ENCODE assay signal across 8 mouse cellular contexts in the genomic region with DNA sequence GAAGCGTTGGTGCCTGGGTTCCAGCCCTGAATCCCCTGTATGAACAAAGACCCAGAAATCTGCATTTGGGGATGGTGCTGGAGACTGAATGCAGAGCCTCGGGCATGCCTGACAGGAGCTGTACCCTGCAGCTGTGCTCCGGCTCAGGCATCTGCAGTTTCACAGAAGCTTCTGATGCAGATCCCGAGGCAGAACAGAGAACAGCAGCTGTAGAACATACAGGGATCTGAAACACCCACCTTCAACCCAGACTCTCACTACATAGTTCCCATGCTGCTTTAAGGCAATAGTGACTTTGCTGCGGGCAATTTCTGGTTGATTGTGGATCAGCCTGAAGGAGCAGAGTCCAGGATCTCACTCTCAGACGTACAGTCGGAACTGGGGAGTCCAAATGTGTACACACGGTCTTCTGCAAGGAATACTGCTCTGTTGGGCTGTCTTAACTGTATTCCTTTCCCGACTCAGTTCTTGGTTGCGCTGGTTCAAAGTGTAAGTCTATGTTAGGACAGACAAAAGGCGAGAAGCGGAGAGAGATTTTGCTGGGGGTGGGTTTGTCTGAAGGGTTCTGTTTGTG. TPM values are rescaled to one million over a fixed set of nuclear protein-coding genes. Genes with fewer than 3 reads are reported as not detected.
DNase-seq lines count a peak whose midpoint lies in the region; ATAC-seq and TF ChIP-seq lines count a peak whose summit lies in the region.

No protein-coding gene starts in this region.

- intact Hi-C loops in left cerebral cortex, postnatal 4 days (cut with DNase I) = loop anchor here (10.0 kb wide), 1 partner anchor 78 kb away; no protein-coding TSS in a partner anchor

- DNase-seq in lung, postnatal 4 days = no peak
- no peak for DNase-seq in limb, embryonic 14.5 days (ENCODE audit: low spot score)
- DNase-seq in right cerebral cortex, postnatal 4 days = peak; percentile 18
- DNase-seq in adrenal gland, postnatal 14 days = no peak
- DNase-seq in left cerebral cortex, postnatal 4 days = no peak

- H3K4me1 ChIP-seq in lung, embryonic 15.5 days = peaks cover 30% of the 10 kb centered on the region
- H3K4me1 ChIP-seq in forebrain, embryonic 16.5 days (replicated peaks; ENCODE audit: control insufficient read depth, insufficient read depth, low read length) = peaks cover 18% of the 10 kb centered on the region
- peaks cover 29% of the 10 kb centered on the region for H3K4me1 ChIP-seq in limb, embryonic 14.5 days (ENCODE audit: control insufficient read depth, insufficient read depth, low read length)

- peak overlapping the region; percentile 94 for H3K27ac ChIP-seq in lung, embryonic 15.5 days
- 0 out of 2 replicates have a peak overlapping the region, but pooled peaks have one; percentile 8 for H3K27ac ChIP-seq in forebrain, embryonic 16.5 days (ENCODE audit: low read length)
- peak overlapping the region; percentile 78 for H3K27ac ChIP-seq in limb, embryonic 14.5 days (replicated peaks; ENCODE audit: low read depth, low read length)

- 45% methylated on average over 12 of the region's 12 CpGs for WGBS in lung, embryonic 15.5 days
- 48% methylated on average over 12 of the region's 12 CpGs for WGBS in forebrain, embryonic 16.5 days
- 25% methylated on average over 12 of the region's 12 CpGs for WGBS in limb, embryonic 14.5 days

- H3K9ac ChIP-seq in lung, embryonic 15.5 days = no peak overlapping the region
- H3K9ac ChIP-seq in forebrain, embryonic 16.5 days (replicated peaks; ENCODE audit: low read depth, low read length) = no peak overlapping the region; the same call in 1 of the 2 replicates
- H3K9ac ChIP-seq in limb, embryonic 14.5 days (ENCODE audit: low read depth, low read length, severe bottlenecking) = peak overlapping the region; percentile 53

- no peak for TF ChIP-seq POLR2A in limb, embryonic 14.5 days (IDR thresholded peaks at IDR 0.05; ENCODE audit: borderline replicate concordance, extremely low read depth, insufficient read depth, insufficient read length)

- peak overlapping the region; percentile 50 for H3K4me2 ChIP-seq in lung, embryonic 15.5 days
- peak overlapping the region; percentile 85 for H3K4me2 ChIP-seq in forebrain, embryonic 16.5 days (ENCODE audit: low read length)
- peak overlapping the region; percentile 73 for H3K4me2 ChIP-seq in limb, embryonic 14.5 days (replicated peaks; ENCODE audit: low read depth, low read length, severe bottlenecking)

- no peak for ATAC-seq in lung, embryonic 15.5 days (ENCODE audit: borderline replicate concordance, extremely low read depth, low FRiP score, low TSS enrichment)
- ATAC-seq in forebrain, embryonic 16.5 days = 0 out of 2 replicates have a peak, but pooled peaks have one; percentile 5
- ATAC-seq in limb, embryonic 14.5 days (ENCODE audit: low FRiP score, low read depth) = no peak
- ATAC-seq in erythroblast, adult 5-6 weeks (replicated peaks; ENCODE audit: low FRiP score, poor library complexity, severe bottlenecking) = no peak

- H3K36me3 ChIP-seq in lung, embryonic 15.5 days = no peaks in the 10 kb centered on the region
- H3K36me3 ChIP-seq in forebrain, embryonic 16.5 days (ENCODE audit: control insufficient read depth, insufficient read depth) = no peaks in the 10 kb centered on the region
- no peaks in the 10 kb centered on the region for H3K36me3 ChIP-seq in limb, embryonic 14.5 days (ENCODE audit: control insufficient read depth, insufficient read depth, low read length)

- peak overlapping the region; percentile 27; the same call in 1 of the 2 replicates for H3K4me3 ChIP-seq in lung, embryonic 15.5 days
- H3K4me3 ChIP-seq in forebrain, embryonic 16.5 days (replicated peaks; ENCODE audit: low read length) = peak overlapping the region; percentile 49; the same call in 1 of the 2 replicates
- H3K4me3 ChIP-seq in limb, embryonic 14.5 days (replicated peaks; ENCODE audit: low read length) = peak overlapping the region; percentile 38

- H3K9me3 ChIP-seq in lung, embryonic 15.5 days = no peaks in the 10 kb centered on the region
- H3K9me3 ChIP-seq in forebrain, embryonic 16.5 days (ENCODE audit: control insufficient read depth, low read length) = no peaks in the 10 kb centered on the region
- H3K9me3 ChIP-seq in limb, embryonic 14.5 days (ENCODE audit: control insufficient read depth, low read length) = no peaks in the 10 kb centered on the region

- H3K27me3 ChIP-seq in lung, embryonic 15.5 days = peaks cover 18% of the 10 kb centered on the region; the same call in 1 of the 2 replicates
- H3K27me3 ChIP-seq in forebrain, embryonic 16.5 days (replicated peaks; ENCODE audit: control insufficient read depth, insufficient read depth, low read length) = no peaks in the 10 kb centered on the region
- no peaks in the 10 kb centered on the region for H3K27me3 ChIP-seq in limb, embryonic 14.5 days (ENCODE audit: control insufficient read depth, insufficient read depth, low read length)

RNA-seq across cellular contexts. Expression of gene Gm5148, which starts 1.7 kb away (rescaled TPM):
- 4.7 and 5.8 TPM in 2 replicates for polyA plus RNA-seq in lung, embryonic 15.5 days (2015; fragmentation: Nextera tagmentation; extraction: Ambion mirVana)
- polyA plus RNA-seq in forebrain, embryonic 16.5 days (2015; fragmentation: Nextera tagmentation; extraction: Ambion mirVana) = 5.1 and 6.1 TPM in 2 replicates
- 6.3 and 9.1 TPM in 2 replicates for polyA plus RNA-seq in limb, embryonic 14.5 days (2012; rRNA removed)
- 7.4 and 8.1 TPM in 2 replicates for polyA plus RNA-seq in limb, embryonic 14.5 days (2014; fragmentation: Nextera tagmentation; extraction: Ambion mirVana)
- total RNA-seq in adrenal gland, postnatal 14 days (2021) = 0.26 TPM in 1 of 2 replicates, not detected in the other
- 0.84 TPM in 1 of 2 replicates, not detected in the other for total RNA-seq in erythroblast, adult 5-6 weeks (2015; ENCODE audit: low replicate concordance)
- total RNA-seq in erythroblast, adult 5-6 weeks (2017; ENCODE audit: low replicate concordance) = 3.0 and 10.6 TPM in 2 replicates
- total RNA-seq in left cerebral cortex, postnatal 4 days (2021) = 1 to 10 TPM; 1.5 to 2.8 TPM

Comparison
In these comparisons a context has a peak if more than half of its experiments do, and no peak if none do; other contexts are left out.
1. H3K27ac ChIP-seq: peak in every context shown above with its lines; median percentile 94 in lung, embryonic 15.5 days; 78 in limb, embryonic 14.5 days; 8 in forebrain, embryonic 16.5 days.